Mouse (Mus musculus) liver, embryonic 13.5 days (tissue): ENCODE measurements at regions not wholly inside any gene's neighbourhood (a gene's known extent, or its start where the extent isn't known, plus 50 kb on each side); places are given as distances from the start of the nearest gene placed in this dataset.

Experiments used
- ATAC-seq: fragments of 200-750 bp; cut with Nextera tagmentation; 2 replicates; pipeline ENCODE4 v1.8.0; 2017; ENCODE audit warnings: low read depth, mild to moderate bottlenecking, moderate number of reproducible peaks, moderate library complexity
- DNase-seq: peaks from one replicate; pipeline ENCODE4 v3.0.0; 2022
- H3K27ac ChIP-seq: fragments of 300-500 bp; sonication (generic); 2 replicates; pipeline ENCODE4 v1.5.1; 2015; ENCODE audit warnings: moderate library complexity, mild to moderate bottlenecking, inconsistent platforms
- H3K27me3 ChIP-seq: fragments of 300-500 bp; sonication (generic); 2 replicates; pipeline ENCODE4 v1.6.1; 2015; ENCODE audit warnings: mild to moderate bottlenecking, inconsistent platforms
- H3K36me3 ChIP-seq: fragments of 300-500 bp; sonication (generic); 2 replicates; pipeline ENCODE4 v1.6.1; 2015; ENCODE audit warnings: mild to moderate bottlenecking, inconsistent platforms
- H3K4me1 ChIP-seq: fragments of 300-500 bp; sonication (generic); replicated peaks from 2 replicates; pipeline ENCODE4 v1.6.1; 2015; ENCODE audit warnings: inconsistent platforms
- H3K4me2 ChIP-seq: fragments of 300-500 bp; sonication (generic); 2 replicates; pipeline ENCODE4 v1.6.1; 2015; ENCODE audit warnings: inconsistent platforms, mild to moderate bottlenecking, moderate library complexity
- H3K4me3 ChIP-seq: fragments of 300-500 bp; sonication (generic); replicated peaks from 2 replicates; pipeline ENCODE4 v1.5.1; 2015; ENCODE audit warnings: mild to moderate bottlenecking, inconsistent platforms
- H3K9ac ChIP-seq: fragments of 300-500 bp; sonication (generic); 2 replicates; pipeline ENCODE4 v1.6.1; 2015; ENCODE audit warnings: mild to moderate bottlenecking, inconsistent platforms
- H3K9me3 ChIP-seq: fragments of 300-500 bp; sonication (generic); replicated peaks from 2 replicates; pipeline ENCODE4 v1.6.1; 2016; ENCODE audit warnings: inconsistent platforms
- whole genome bisulfite sequencing: fragments of 180-500 bp; shearing (Covaris S2); methylation state at CpG from one replicate; pipeline ENCODE4 v1.1.7; 2015; ENCODE audit not compliant: insufficient replicate concordance; 5-methylcytosine and 5-hydroxymethylcytosine counted together

DNA sequence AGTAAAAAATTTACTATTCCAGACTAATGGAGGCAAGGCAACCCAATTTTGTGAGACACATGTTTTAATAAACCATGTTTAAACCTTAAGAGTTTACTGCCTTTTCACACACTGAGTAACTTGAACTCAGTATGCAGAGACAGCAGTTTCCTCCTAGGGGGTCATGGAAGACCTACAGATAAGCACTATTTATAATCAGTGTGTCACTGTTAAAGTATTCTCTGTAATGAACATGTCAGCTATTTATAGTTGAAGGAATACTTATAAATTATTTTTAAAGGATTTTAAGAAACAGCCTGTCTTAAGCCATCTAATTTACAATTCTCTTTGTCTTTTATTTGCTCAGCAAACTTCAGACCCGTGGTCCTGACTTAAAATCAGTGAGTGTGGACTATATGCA, 240.5 kb upstream of the Rnaseh2b start:
- no peaks in the 10 kb centered on the region for H3K9me3 ChIP-seq
- H3K36me3 ChIP-seq = no peaks in the 10 kb centered on the region
- H3K27ac ChIP-seq = no peak overlapping the region
- H3K4me1 ChIP-seq = no peaks in the 10 kb centered on the region
- no peak overlapping the region for H3K9ac ChIP-seq
- WGBS = 20% methylated on average over 1 of the region's 1 CpGs
- no peaks in the 10 kb centered on the region for H3K27me3 ChIP-seq
- H3K4me3 ChIP-seq = no peak overlapping the region
- DNase-seq (no peak), ATAC-seq (no peak)
- no peak overlapping the region for H3K4me2 ChIP-seq

DNA sequence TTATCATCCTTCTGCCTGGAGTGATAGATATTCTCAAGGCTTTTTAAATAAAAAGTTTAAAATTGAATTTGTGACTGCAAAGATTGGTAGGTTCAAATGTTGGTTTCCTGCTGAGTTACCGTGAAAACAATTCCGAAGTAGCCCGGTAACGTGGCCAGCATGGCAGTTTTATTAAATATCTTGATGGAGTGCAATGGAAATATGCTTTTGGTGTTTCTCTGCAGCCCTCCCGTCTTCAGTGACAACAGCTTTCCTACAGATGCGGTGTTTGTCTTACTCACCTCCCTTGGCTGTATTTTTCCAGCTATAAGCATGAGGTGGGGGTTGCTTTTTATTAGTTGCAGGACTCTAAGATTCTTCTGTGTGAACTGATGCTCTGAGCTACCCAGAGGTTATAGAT, 239.4 kb upstream of the Rnaseh2b start:
- Histone ChIP-seq H3K4me2 (no peak overlapping the region), H3K27ac (no peak overlapping the region), H3K4me3 (no peak overlapping the region), H3K9me3 (no peaks in the 10 kb centered on the region), H3K4me1 (no peaks in the 10 kb centered on the region), H3K36me3 (no peaks in the 10 kb centered on the region), H3K27me3 (no peaks in the 10 kb centered on the region), H3K9ac (no peak overlapping the region)
- ATAC-seq (no peak), DNase-seq (no peak)
- WGBS = 77% methylated on average over 6 of the region's 6 CpGs

DNA sequence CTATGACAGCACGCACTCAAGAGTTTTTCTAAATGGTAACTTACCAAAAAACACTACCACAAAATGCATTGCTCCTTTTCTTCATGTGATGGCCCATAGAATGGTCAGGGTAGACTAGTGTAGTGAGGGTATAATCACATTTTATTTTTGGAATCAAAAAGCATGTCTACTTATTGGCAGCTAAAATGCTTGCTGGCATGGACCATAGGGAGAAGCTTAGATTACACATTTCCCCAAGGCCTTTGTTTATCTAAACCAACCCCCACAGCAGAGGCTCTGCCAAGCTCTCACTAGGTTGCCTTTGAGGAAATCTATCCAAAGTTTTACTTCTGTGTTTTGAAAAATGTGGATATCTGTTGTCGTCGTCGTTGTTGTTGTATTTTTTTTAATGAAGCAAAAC, 235.3 kb upstream of the Rnaseh2b start:
- 72% methylated on average over 4 of the region's 4 CpGs for WGBS
- DNase-seq = no peak

DNA sequence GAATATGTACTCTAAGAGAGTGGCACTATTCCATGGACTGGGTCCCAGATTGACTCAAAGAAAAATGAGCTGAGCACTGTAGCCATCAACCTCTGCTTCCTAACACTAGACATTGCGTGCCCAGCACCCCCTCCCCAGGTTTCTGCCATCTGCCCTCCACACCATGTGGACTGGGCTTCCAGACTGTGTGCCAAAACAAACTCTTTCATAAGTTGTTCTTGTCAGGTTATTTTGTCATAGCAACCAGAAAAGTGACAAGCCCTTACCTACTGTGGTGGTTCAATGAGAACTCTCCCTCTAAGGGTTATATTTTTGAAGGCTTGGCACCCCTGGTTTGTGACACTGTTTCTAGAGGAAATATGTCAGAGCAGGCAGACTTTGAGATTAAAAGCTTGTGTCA, 234.3 kb upstream of the Rnaseh2b start:
- Histone ChIP-seq H3K9ac (no peak overlapping the region), H3K4me3 (no peak overlapping the region), H3K4me1 (no peaks in the 10 kb centered on the region), H3K9me3 (no peaks in the 10 kb centered on the region), H3K27ac (no peak overlapping the region), H3K27me3 (no peaks in the 10 kb centered on the region), H3K36me3 (no peaks in the 10 kb centered on the region), H3K4me2 (no peak overlapping the region)
- 72% methylated on average over 1 of the region's 1 CpGs for WGBS
- DNase-seq (no peak), ATAC-seq (no peak)

More for the DNA sequence above, 235.3 kb upstream of the Rnaseh2b start:
- H3K36me3 ChIP-seq = no peaks in the 10 kb centered on the region
- no peak for ATAC-seq
- no peaks in the 10 kb centered on the region for H3K9me3 ChIP-seq
- H3K4me2 ChIP-seq = no peak overlapping the region
- no peak overlapping the region for H3K27ac ChIP-seq
- no peak overlapping the region for H3K9ac ChIP-seq
- no peaks in the 10 kb centered on the region for H3K27me3 ChIP-seq
- H3K4me3 ChIP-seq = no peak overlapping the region
- no peaks in the 10 kb centered on the region for H3K4me1 ChIP-seq

DNA sequence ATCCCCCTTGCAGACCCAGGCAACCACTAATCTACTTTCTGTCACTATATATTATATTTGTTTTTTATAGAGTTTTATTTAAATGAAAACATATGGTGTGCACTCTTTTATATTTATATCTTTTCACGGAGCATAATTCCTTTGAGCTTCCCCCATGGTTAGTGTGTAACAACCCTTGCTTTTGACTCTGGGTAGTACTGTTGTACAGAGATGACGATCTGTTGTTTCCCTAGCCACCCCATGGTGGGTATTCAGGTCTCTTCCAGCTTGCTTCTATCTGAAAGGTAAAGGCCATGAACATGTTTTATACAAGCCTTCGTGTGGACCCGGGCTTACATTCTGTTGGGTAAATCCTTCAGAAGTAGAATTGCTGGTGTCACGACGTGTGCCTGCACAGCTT, 221.2 kb upstream of the Rnaseh2b start:
- WGBS = 81% methylated on average over 6 of the region's 6 CpGs

DNA sequence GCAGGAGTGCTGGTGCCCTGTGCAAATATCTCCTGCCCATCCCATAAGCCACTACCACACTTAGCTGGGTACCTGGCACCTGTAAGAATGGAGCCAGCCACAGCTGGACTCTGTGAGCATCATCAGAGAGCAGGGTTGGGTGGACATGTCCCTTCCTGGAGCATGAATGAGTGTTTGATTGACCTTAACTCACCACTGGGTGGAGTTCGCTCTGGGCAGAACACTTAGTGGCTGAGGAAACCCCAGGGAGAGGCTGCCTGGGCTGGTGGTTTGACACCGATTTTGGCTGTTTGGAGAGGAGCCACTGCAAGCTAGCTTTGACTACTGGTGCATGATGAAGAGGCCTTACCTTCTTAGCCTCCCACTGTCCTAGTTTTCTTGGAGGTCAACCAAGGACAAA, 208.3 kb upstream of the Rnaseh2b start:
- H3K4me1 ChIP-seq = no peaks in the 10 kb centered on the region
- H3K27ac ChIP-seq = no peak overlapping the region
- no peaks in the 10 kb centered on the region for H3K27me3 ChIP-seq
- no peaks in the 10 kb centered on the region for H3K9me3 ChIP-seq
- no peak overlapping the region for H3K4me2 ChIP-seq
- no peak overlapping the region for H3K9ac ChIP-seq
- WGBS = 29% methylated on average over 2 of the region's 2 CpGs
- no peak for DNase-seq
- no peak for ATAC-seq
- no peak overlapping the region for H3K4me3 ChIP-seq
- H3K36me3 ChIP-seq = no peaks in the 10 kb centered on the region

More for the DNA sequence above, 221.2 kb upstream of the Rnaseh2b start:
- DNase-seq (no peak), ATAC-seq (no peak)
- Histone ChIP-seq H3K9me3 (no peaks in the 10 kb centered on the region), H3K27me3 (no peaks in the 10 kb centered on the region), H3K9ac (no peak overlapping the region), H3K36me3 (no peaks in the 10 kb centered on the region), H3K4me3 (no peak overlapping the region), H3K27ac (no peak overlapping the region), H3K4me1 (no peaks in the 10 kb centered on the region), H3K4me2 (no peak overlapping the region)

DNA sequence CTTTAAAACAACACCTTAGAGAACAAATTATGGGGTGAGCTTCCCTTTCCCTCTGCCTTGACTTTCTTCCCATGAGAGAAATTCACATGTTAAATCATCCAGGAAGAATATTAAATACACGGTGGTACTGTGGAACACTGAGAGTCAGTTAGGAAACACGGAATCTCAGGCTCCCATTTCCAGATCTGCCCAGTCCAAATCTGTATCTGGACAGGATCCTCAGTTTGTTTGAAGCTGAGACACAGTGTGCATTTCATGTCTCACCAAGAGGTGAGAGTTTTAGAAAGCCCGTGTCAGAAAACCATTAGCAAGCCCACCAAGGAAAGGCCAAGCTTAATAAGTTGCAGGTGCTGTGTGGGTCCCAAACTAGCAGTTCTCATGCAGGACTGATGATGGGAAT, 204.2 kb upstream of the Rnaseh2b start:
- H3K9ac ChIP-seq = no peak overlapping the region
- no peak for DNase-seq
- H3K27me3 ChIP-seq = no peaks in the 10 kb centered on the region
- H3K36me3 ChIP-seq = no peaks in the 10 kb centered on the region
- WGBS = 58% methylated on average over 3 of the region's 3 CpGs
- no peak overlapping the region for H3K27ac ChIP-seq
- ATAC-seq = no peak
- H3K4me1 ChIP-seq = no peaks in the 10 kb centered on the region
- no peak overlapping the region for H3K4me3 ChIP-seq
- no peak overlapping the region for H3K4me2 ChIP-seq
- no peaks in the 10 kb centered on the region for H3K9me3 ChIP-seq

DNA sequence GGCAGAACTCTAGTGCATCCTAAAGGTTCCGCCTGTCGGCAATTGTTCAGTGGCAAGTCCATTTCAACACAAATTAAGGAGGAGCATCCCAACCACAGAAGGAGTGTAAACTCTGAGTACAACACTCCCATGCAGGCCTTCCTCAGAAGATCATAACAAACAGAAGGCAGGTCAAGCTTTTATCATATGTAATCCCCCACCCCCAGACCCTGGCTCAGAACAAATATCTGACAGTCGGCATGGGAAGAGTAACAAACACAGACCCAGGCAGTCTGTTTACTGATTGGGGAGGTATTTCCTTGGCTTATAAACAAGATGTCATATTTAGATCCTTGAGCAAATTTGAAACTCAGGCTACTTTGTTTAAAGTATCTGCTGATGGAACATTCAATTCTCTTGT, 174.9 kb upstream of the Rnaseh2b start:
- Histone ChIP-seq H3K9ac (no peak overlapping the region), H3K27ac (no peak overlapping the region), H3K4me1 (no peaks in the 10 kb centered on the region), H3K9me3 (no peaks in the 10 kb centered on the region), H3K36me3 (no peaks in the 10 kb centered on the region), H3K4me2 (no peak overlapping the region), H3K27me3 (no peaks in the 10 kb centered on the region), H3K4me3 (no peak overlapping the region)
- no peak for DNase-seq
- 75% methylated on average over 3 of the region's 3 CpGs for WGBS
- no peak for ATAC-seq

DNA sequence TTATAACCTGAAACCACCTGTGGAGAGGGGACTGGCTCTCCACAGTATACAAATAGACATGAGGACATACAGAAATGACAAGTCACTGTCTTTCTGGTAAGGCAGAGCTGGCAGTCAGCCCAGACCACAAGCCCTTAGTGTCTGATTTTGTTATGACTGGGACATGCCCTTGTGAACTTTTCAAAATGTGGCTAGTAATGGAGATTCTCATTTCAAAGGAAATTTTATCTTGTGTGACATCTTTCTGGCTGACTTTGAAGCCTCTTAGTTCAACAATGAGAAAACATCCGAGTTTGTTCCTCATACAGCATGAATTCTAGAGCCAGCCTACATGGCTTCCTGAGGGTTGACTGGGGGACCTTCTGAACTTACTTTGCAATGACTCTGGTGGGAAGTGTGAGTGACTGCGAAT, 173.8 kb upstream of the Rnaseh2b start:
- Histone ChIP-seq H3K36me3 (no peaks in the 10 kb centered on the region), H3K4me3 (no peak overlapping the region), H3K4me1 (no peaks in the 10 kb centered on the region), H3K9ac (no peak overlapping the region), H3K9me3 (no peaks in the 10 kb centered on the region), H3K27me3 (no peaks in the 10 kb centered on the region), H3K27ac (no peak overlapping the region), H3K4me2 (no peak overlapping the region)
- DNase-seq (no peak), ATAC-seq (no peak)
- WGBS = 19% methylated on average over 2 of the region's 2 CpGs

DNA sequence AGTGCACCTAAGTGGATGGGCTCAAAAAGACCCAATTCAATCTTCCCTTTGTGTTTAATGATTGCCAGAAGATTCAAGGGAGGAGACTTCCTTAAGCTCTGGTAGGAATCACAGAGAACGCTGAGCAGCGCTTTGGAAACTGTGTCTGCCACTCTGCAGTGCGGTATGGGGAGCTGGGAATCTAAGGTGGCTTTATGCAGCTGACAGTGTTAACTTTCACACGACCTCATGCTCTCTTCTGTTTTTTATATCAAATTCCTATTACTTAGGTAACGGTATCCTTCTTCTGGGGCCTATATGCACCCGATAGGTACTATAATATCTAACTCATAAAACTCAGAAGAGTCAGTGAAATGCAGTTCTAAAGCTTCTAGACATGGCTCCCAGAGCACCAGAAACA, 163.5 kb upstream of the Rnaseh2b start:
- no peaks in the 10 kb centered on the region for H3K27me3 ChIP-seq
- H3K4me1 ChIP-seq = no peaks in the 10 kb centered on the region
- WGBS = 66% methylated on average over 6 of the region's 6 CpGs
- H3K9me3 ChIP-seq = no peaks in the 10 kb centered on the region
- H3K4me2 ChIP-seq = no peak overlapping the region
- H3K4me3 ChIP-seq = no peak overlapping the region
- no peaks in the 10 kb centered on the region for H3K36me3 ChIP-seq
- ATAC-seq (no peak), DNase-seq (no peak)
- no peak overlapping the region for H3K9ac ChIP-seq
- no peak overlapping the region for H3K27ac ChIP-seq

DNA sequence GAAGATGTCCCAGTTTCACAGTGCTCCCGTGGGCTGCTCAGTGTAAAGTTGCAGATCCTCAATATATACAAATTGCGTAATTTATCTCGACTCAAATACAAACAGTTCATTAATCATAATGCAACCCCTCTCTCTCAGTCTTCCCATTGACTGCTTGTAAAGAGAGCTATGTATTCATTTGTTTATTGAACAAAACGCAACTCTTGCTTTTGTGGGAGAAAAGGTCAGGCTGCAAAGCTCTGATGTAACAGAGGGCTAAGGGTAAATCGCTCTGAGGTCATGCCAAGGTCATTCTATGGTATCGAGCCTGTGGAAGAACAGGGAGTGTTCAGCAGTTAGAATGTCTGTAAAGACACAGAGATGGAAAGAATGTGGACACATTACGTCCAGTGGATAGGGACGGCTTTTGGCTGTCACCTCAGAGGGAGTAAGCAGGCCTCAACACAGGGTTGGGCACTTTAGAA, 160.0 kb upstream of the Rnaseh2b start:
- Histone ChIP-seq H3K36me3 (no peaks in the 10 kb centered on the region), H3K27me3 (no peaks in the 10 kb centered on the region), H3K27ac (no peak overlapping the region), H3K4me2 (no peak overlapping the region), H3K4me1 (no peaks in the 10 kb centered on the region), H3K9me3 (no peaks in the 10 kb centered on the region), H3K4me3 (no peak overlapping the region), H3K9ac (no peak overlapping the region)
- no peak for DNase-seq
- ATAC-seq = no peak
- WGBS = 54% methylated on average over 8 of the region's 8 CpGs

DNA sequence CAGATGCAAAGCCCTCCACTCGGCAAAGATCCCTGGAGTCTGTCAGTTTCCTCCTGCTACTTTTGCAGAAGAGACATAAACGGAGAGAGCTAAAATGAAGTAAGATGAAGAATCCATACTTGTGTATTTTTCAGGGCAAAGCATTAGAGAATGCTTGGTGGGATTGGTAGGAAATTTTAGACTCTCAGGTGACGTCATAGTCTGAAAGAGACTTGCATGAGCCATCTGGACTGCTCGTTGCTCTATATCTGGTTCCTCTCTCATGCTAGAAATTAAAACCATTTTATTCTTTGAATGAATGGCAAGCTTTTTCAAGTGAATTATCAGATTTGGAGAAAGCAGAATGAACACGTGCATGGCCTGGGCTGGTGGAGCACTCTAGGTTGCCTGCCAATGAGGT, 154.4 kb upstream of the Rnaseh2b start:
- H3K9me3 ChIP-seq = no peaks in the 10 kb centered on the region
- DNase-seq (no peak), ATAC-seq (no peak)
- WGBS = 63% methylated on average over 5 of the region's 5 CpGs
- no peak overlapping the region for H3K4me2 ChIP-seq
- H3K36me3 ChIP-seq = no peaks in the 10 kb centered on the region
- no peaks in the 10 kb centered on the region for H3K4me1 ChIP-seq
- H3K9ac ChIP-seq = no peak overlapping the region
- no peak overlapping the region for H3K4me3 ChIP-seq
- no peak overlapping the region for H3K27ac ChIP-seq
- H3K27me3 ChIP-seq = no peaks in the 10 kb centered on the region
